Mouse (Mus musculus): ENCODE data around the gene Tut1. TPM values are rescaled to one million over a fixed set of nuclear protein-coding genes. Genes with fewer than 3 reads are reported as not detected.
"Not testable (repeated sequence)": the region's sequence is repeated elsewhere in the genome, so short reads cannot be mapped to it uniquely, and the experiment has no call there.

Tut1 gene
- polyA plus RNA-seq, 1 experiment, result 24.2 TPM

DNA sequence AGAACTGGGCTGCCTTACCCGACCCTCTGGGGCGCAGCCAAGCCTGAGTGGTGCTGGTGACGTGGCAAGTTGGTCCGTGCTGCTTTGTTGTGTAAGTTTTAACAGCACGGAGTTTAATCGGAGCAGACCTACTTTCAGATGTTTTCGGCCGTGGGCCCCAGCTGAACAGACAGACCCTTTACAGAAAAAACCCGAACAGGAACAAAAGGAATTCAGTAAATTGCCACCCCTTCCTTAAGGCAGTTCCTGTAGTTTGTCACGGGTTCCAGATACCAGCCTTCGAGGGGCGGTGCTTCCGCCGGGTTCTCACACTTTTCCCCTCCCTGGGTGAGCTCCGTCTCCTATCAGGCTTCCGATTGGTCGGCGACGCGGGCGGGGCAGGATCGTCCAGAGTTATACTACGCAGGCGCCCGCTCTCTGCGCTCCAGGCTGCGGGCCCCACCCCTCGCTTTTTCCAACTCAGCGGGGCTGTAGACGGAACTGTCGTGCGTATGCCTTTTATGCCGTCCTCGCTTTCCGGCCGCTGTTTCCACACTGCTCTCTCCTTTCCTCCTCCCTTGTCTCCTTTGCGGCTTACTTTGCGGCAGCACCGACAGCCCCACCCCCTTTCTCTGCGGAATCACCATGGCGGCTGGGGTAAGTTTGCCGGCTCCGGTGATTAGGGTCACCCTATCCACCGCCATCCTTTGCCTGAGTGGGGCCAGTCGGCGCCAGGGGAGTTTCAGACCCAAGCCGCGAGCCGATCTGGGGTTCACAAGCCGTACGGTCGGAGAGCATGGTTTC, 13.1 kb downstream of the Tut1 start, which contains the start of gene Eef1g:
Gene Eef1g (plus strand): TSS at position 452 of the 783 bp plus-strand sequence.
- Histone ChIP-seq H3ac (ENCODE audit: control insufficient read depth, insufficient read length, low read depth) (peak within 1 kb of the TSS; percentile 84), H3K79me2 (ENCODE audit: control insufficient read depth, insufficient read depth) (peaks cover 56% of the 10 kb centered on the region), H3K4me3 (ENCODE audit: insufficient read depth, poor library complexity, severe bottlenecking) (peak within 1 kb of the TSS; percentile 68), H3K27me3 (ENCODE audit: control insufficient read depth, insufficient read depth, insufficient read length) (no peaks in the 10 kb centered on the region), H3K79me3 (ENCODE audit: low read depth) (peaks cover 49% of the 10 kb centered on the region), H3K36me3 (ENCODE audit: control insufficient read depth, insufficient read depth) (peaks cover 74% of the 10 kb centered on the region)
- no peak for TF ChIP-seq MYOG (IDR thresholded peaks at IDR 0.05; ENCODE audit: control insufficient read depth, extremely low read depth, insufficient read length)
- TF ChIP-seq USF1 (IDR thresholded peaks at IDR 0.05; ENCODE audit: low read depth), result peak; percentile 47
- peak; percentile 21 for TF ChIP-seq CEBPB (IDR thresholded peaks at IDR 0.05; ENCODE audit: low read depth)
- TF ChIP-seq MAX (IDR thresholded peaks at IDR 0.05), result peak; percentile 24
- no peak for TF ChIP-seq MYOD1 (IDR thresholded peaks at IDR 0.05; ENCODE audit: control insufficient read depth, insufficient read length, low read depth)
- no peak for TF ChIP-seq FOSL1 (IDR thresholded peaks at IDR 0.05; ENCODE audit: insufficient read depth, low read length, poor library complexity, severe bottlenecking)
- TF ChIP-seq CTCF (IDR thresholded peaks at IDR 0.05; ENCODE audit: control insufficient read depth, insufficient read depth, insufficient read length), result no peak

DNA sequence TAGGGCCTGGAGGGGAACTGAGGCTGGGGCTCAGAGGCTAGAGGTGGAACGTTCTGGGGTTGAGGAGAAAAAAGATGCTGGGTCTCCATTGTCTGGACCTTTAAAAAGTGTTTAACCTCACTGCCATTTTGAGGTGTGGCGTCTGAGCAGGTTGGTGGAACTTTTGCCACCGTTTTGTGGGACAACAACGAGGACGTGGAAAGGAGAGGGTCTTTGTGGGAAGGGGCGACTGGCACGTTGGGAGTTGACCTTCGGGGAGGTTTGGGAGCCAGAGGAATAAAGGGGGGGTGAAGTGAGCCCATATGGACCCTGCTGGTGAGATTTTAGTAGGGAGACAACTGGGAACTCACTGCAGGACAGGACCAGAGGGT, 13.7 kb downstream of the Tut1 start:
- TF ChIP-seq CEBPB (IDR thresholded peaks at IDR 0.05; ENCODE audit: low read depth) (no peak), FOSL1 (IDR thresholded peaks at IDR 0.05; ENCODE audit: insufficient read depth, low read length, poor library complexity, severe bottlenecking) (no peak), MYOG (IDR thresholded peaks at IDR 0.05; ENCODE audit: control insufficient read depth, extremely low read depth, insufficient read length) (no peak), MYOD1 (IDR thresholded peaks at IDR 0.05; ENCODE audit: control insufficient read depth, insufficient read length, low read depth) (no peak), USF1 (IDR thresholded peaks at IDR 0.05; ENCODE audit: low read depth) (no peak), MAX (IDR thresholded peaks at IDR 0.05) (no peak), CTCF (IDR thresholded peaks at IDR 0.05; ENCODE audit: control insufficient read depth, insufficient read depth, insufficient read length) (no peak)
- Histone ChIP-seq H3K27me3 (ENCODE audit: control insufficient read depth, insufficient read depth, insufficient read length) (no peaks in the 10 kb centered on the region), H3K79me2 (ENCODE audit: control insufficient read depth, insufficient read depth) (peaks cover 62% of the 10 kb centered on the region), H3K36me3 (ENCODE audit: control insufficient read depth, insufficient read depth) (peaks cover 74% of the 10 kb centered on the region), H3ac (ENCODE audit: control insufficient read depth, insufficient read length, low read depth) (peak overlapping the region; percentile 84), H3K4me3 (ENCODE audit: insufficient read depth, poor library complexity, severe bottlenecking) (peak overlapping the region; percentile 68), H3K79me3 (ENCODE audit: low read depth) (peaks cover 54% of the 10 kb centered on the region)

DNA sequence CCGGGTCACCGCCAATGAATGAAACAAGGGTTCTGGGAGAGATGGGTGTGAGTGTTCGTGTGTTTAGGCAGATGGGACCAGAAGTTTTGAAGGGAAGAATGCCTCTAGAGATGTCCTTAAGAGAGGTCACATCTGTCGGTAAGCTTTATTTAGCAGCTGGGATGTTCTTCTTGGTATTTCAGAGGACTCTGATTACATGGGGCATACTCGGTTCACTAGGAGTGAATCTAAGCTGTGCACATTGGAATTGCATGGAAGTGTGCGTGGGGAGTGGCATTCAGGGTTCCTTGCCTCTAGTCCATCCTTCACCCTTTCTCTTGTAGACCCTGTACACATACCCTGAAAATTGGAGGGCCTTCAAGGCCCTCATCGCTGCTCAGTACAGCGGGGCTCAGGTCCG, 14.2 kb downstream of the Tut1 start:
- TF ChIP-seq CTCF (IDR thresholded peaks at IDR 0.05; ENCODE audit: control insufficient read depth, insufficient read depth, insufficient read length) (no peak), USF1 (IDR thresholded peaks at IDR 0.05; ENCODE audit: low read depth) (no peak), CEBPB (IDR thresholded peaks at IDR 0.05; ENCODE audit: low read depth) (no peak), FOSL1 (IDR thresholded peaks at IDR 0.05; ENCODE audit: insufficient read depth, low read length, poor library complexity, severe bottlenecking) (no peak), MYOD1 (IDR thresholded peaks at IDR 0.05; ENCODE audit: control insufficient read depth, insufficient read length, low read depth) (no peak), MAX (IDR thresholded peaks at IDR 0.05) (no peak), MYOG (IDR thresholded peaks at IDR 0.05; ENCODE audit: control insufficient read depth, extremely low read depth, insufficient read length) (no peak)
- Histone ChIP-seq H3K36me3 (ENCODE audit: control insufficient read depth, insufficient read depth) (peaks cover 74% of the 10 kb centered on the region), H3K4me3 (ENCODE audit: insufficient read depth, poor library complexity, severe bottlenecking) (peak overlapping the region; percentile 68), H3K79me3 (ENCODE audit: low read depth) (peaks cover 56% of the 10 kb centered on the region), H3K79me2 (ENCODE audit: control insufficient read depth, insufficient read depth) (peaks cover 67% of the 10 kb centered on the region), H3K27me3 (ENCODE audit: control insufficient read depth, insufficient read depth, insufficient read length) (no peaks in the 10 kb centered on the region), H3ac (ENCODE audit: control insufficient read depth, insufficient read length, low read depth) (peak overlapping the region; percentile 84)

DNA sequence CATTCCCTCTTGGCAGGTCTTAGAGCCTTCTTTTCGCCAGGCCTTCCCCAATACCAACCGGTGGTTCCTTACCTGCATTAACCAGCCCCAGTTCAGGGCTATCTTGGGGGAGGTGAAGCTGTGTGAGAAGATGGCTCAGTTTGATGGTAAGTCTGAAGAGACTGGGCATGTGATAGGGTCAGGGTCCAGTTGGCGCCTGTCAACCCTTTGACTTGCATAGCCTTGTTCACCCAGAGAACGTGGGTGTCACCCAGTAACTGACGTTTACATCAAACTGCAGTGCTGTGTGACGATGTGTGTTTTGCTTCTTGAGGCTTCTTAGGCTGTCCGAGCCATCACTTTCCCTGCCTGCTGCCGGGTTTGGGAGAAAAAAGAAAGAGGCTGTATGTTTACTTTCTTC, 18.8 kb downstream of the Tut1 start:
- Histone ChIP-seq H3K36me3 (ENCODE audit: control insufficient read depth, insufficient read depth) (peaks cover 92% of the 10 kb centered on the region), H3K79me2 (ENCODE audit: control insufficient read depth, insufficient read depth) (peaks cover 100% of the 10 kb centered on the region), H3K79me3 (ENCODE audit: low read depth) (peaks cover 95% of the 10 kb centered on the region)
- not testable (repeated sequence) for H3K4me3 ChIP-seq (ENCODE audit: insufficient read depth, poor library complexity, severe bottlenecking); H3K27me3 ChIP-seq (ENCODE audit: control insufficient read depth, insufficient read depth, insufficient read length); H3ac ChIP-seq (ENCODE audit: control insufficient read depth, insufficient read length, low read depth)

DNA sequence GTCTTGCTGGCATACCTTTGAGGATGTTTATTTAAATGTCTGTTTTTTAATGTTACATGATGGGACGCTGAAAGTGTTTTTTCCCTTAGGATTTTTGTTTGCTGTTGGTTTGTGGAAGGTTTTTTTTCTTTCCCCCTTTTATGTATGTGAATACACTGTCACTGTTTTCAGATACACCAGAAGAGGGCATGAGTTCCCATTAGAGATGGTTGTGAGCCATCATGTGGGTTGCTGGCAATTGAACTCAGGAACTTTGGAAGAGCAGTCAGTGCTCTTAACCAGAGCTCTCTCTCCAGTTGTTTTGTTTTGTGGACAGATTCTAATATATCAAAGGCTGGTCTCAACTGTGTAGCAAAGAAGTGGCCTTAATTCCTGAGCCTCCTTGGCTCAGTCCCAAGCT, 21.0 kb downstream of the Tut1 start:
- TF ChIP-seq FOSL1 (IDR thresholded peaks at IDR 0.05; ENCODE audit: insufficient read depth, low read length, poor library complexity, severe bottlenecking), result no peak
- no peak for TF ChIP-seq CEBPB (IDR thresholded peaks at IDR 0.05; ENCODE audit: low read depth)
- no peak for TF ChIP-seq USF1 (IDR thresholded peaks at IDR 0.05; ENCODE audit: low read depth)
- TF ChIP-seq CTCF (IDR thresholded peaks at IDR 0.05; ENCODE audit: control insufficient read depth, insufficient read depth, insufficient read length), result no peak
- no peak for TF ChIP-seq MAX (IDR thresholded peaks at IDR 0.05)
- TF ChIP-seq MYOG (IDR thresholded peaks at IDR 0.05; ENCODE audit: control insufficient read depth, extremely low read depth, insufficient read length), result no peak
- TF ChIP-seq MYOD1 (IDR thresholded peaks at IDR 0.05; ENCODE audit: control insufficient read depth, insufficient read length, low read depth), result no peak
- no peaks in the 10 kb centered on the region for H3K27me3 ChIP-seq (ENCODE audit: control insufficient read depth, insufficient read depth, insufficient read length)
- H3K36me3 ChIP-seq (ENCODE audit: control insufficient read depth, insufficient read depth), result peaks cover 100% of the 10 kb centered on the region
- no peak overlapping the region for H3ac ChIP-seq (ENCODE audit: control insufficient read depth, insufficient read length, low read depth)
- no peak overlapping the region for H3K4me3 ChIP-seq (ENCODE audit: insufficient read depth, poor library complexity, severe bottlenecking)
- H3K79me2 ChIP-seq (ENCODE audit: control insufficient read depth, insufficient read depth), result peaks cover 100% of the 10 kb centered on the region
- H3K79me3 ChIP-seq (ENCODE audit: low read depth), result peaks cover 86% of the 10 kb centered on the region

DNA sequence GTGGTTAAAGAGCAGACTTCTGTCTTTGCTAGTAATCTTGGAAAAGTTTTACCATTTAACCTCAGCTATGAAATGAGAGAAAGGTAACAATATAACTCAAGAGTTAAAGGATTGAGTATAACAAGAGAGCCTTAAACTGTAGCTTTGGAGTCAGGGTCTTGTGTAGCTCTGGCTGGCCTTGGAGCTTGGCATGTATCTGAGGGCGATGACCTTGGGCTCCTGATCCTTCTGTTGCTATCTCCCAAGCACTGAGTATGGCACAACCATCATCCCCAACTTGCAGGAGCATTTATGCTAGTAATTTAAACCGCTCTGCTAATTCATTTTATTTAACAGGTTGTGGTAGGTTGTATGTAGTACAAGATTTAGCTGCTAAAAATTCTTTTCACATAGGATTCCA, 21.8 kb downstream of the Tut1 start:
- TF ChIP-seq MYOD1 (IDR thresholded peaks at IDR 0.05; ENCODE audit: control insufficient read depth, insufficient read length, low read depth) (no peak), CEBPB (IDR thresholded peaks at IDR 0.05; ENCODE audit: low read depth) (no peak), MAX (IDR thresholded peaks at IDR 0.05) (no peak), FOSL1 (IDR thresholded peaks at IDR 0.05; ENCODE audit: insufficient read depth, low read length, poor library complexity, severe bottlenecking) (no peak), CTCF (IDR thresholded peaks at IDR 0.05; ENCODE audit: control insufficient read depth, insufficient read depth, insufficient read length) (no peak), MYOG (IDR thresholded peaks at IDR 0.05; ENCODE audit: control insufficient read depth, extremely low read depth, insufficient read length) (no peak), USF1 (IDR thresholded peaks at IDR 0.05; ENCODE audit: low read depth) (no peak)
- no peak overlapping the region for H3ac ChIP-seq (ENCODE audit: control insufficient read depth, insufficient read length, low read depth)
- no peak overlapping the region for H3K4me3 ChIP-seq (ENCODE audit: insufficient read depth, poor library complexity, severe bottlenecking)
- peaks cover 98% of the 10 kb centered on the region for H3K79me2 ChIP-seq (ENCODE audit: control insufficient read depth, insufficient read depth)
- H3K79me3 ChIP-seq (ENCODE audit: low read depth), result peaks cover 78% of the 10 kb centered on the region
- H3K27me3 ChIP-seq (ENCODE audit: control insufficient read depth, insufficient read depth, insufficient read length), result no peaks in the 10 kb centered on the region
- H3K36me3 ChIP-seq (ENCODE audit: control insufficient read depth, insufficient read depth), result peaks cover 100% of the 10 kb centered on the region
